Mouse (Mus musculus) urinary bladder, postnatal 14 days (tissue): Measurements from ENCODE around the gene Olfr1234.

Experiments
- DNase-seq: peaks from one replicate; pipeline ENCODE4 v3.0.0; 2021; ENCODE audit warnings: low spot score

Olfr1234 gene

GRCm38 (mm10) chr2:89364765-89365164, at the start of gene Olfr1234:
Gene Olfr1234 (minus strand): TSS chr2:89364865.
- DNase-seq, result no peak

GRCm38 (mm10) chr2:89409576-89409975, 44.9 kb upstream of the Olfr1234 start, which contains the start of gene Olfr1238:
Gene Olfr1238 (minus strand): TSS chr2:89409676.
- DNase-seq, result no peak

DNA sequence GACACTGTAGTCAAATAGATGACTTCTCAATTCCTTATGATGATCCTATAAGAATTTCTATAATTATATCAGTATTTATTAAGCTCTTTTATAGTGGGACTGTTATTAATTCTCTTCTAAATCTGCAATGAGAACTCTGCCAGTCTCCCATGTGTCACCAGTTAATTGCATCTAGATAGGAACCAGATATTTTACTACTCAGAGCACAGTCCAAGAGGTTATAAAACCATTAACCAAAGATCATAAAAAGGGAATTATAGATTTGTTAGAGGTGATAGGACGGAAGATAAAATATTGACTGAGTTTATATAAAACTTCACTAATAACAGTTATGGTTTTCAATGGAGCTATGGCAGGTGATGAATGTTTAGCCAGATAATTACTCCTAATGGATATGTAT, 36.2 kb upstream of the Olfr1234 start:
- DNase-seq, result no peak

- no peak for DNase-seq
Observed at GRCm38 (mm10) chr2:89342298-89342697, 22.4 kb downstream of the Olfr1234 start, which contains the start of gene Olfr1233. Gene Olfr1233 (minus strand): TSS chr2:89342398.

DNA sequence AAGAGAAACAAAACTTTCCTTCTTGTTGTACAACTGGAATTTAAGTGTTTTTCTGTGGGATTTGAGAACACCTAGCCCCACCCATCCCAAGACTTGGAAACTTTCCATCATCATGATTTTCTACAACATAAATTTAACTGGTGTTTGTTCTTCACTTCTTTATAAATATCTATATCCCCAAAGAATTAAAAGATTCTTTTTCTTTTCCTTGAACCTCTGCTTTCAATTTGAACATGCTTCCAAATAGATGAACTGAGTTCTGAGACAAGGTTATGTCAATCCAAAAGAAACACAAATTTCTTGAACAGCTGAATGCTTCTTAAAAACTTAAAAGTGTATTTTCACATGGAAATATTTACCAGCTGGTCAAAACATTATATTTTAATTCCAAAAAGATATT, 35.1 kb downstream of the Olfr1234 start, which contains the start of gene Olfr1232:
Gene Olfr1232, minus strand, starts transcription at position 101 of the 400 bp plus-strand sequence.
- no peak for DNase-seq
